ENCODE assay signal across 12 mouse cellular contexts in genomic region chr1:119322279-119322995, GRCm38 (mm10).
"Had no signal": no experiment of that assay in that cellular context is flagged by ENCODE, and none has a peak within 500 bp of the region (broad histone marks: within the 10 kb centered on the region; RNA-seq: fewer than 3 reads in every experiment).

No protein-coding gene starts in this region.

- H3K27me3 ChIP-seq: intestine, embryonic 15.5 days; limb, embryonic 12.5 days; liver, embryonic 13.5 days; midbrain, embryonic 15.5 days; neural tube, embryonic 12.5 days had no signal

- H3K27ac ChIP-seq: intestine, embryonic 15.5 days; layer of hippocampus, adult 2 months; limb, embryonic 12.5 days; liver, embryonic 13.5 days; midbrain, embryonic 15.5 days; neural tube, embryonic 12.5 days had no signal

- H3K4me2 ChIP-seq: intestine, embryonic 15.5 days; limb, embryonic 12.5 days; liver, embryonic 13.5 days; midbrain, embryonic 15.5 days; neural tube, embryonic 12.5 days had no signal

- H3K4me1 ChIP-seq: intestine, embryonic 15.5 days; limb, embryonic 12.5 days; liver, embryonic 13.5 days; midbrain, embryonic 15.5 days; neural tube, embryonic 12.5 days had no signal

- H3K4me3 ChIP-seq: intestine, embryonic 15.5 days; layer of hippocampus, adult 2 months; limb, embryonic 12.5 days; liver, embryonic 13.5 days; midbrain, embryonic 15.5 days; neural tube, embryonic 12.5 days had no signal

- H3K9me3 ChIP-seq: intestine, embryonic 15.5 days; limb, embryonic 12.5 days; liver, embryonic 13.5 days; midbrain, embryonic 15.5 days; neural tube, embryonic 12.5 days had no signal

- H3K36me3 ChIP-seq: intestine, embryonic 15.5 days; limb, embryonic 12.5 days; liver, embryonic 13.5 days; midbrain, embryonic 15.5 days; neural tube, embryonic 12.5 days had no signal

- DNase-seq: kidney, adult 9 months; kidney, postnatal 4 days; liver; liver, embryonic 13.5 days; liver, postnatal 0 days; thymus, adult 2 months; thymus, postnatal 25 days had no signal

- ATAC-seq: intestine, embryonic 15.5 days; liver, postnatal 0 days; midbrain, embryonic 15.5 days had no signal

- H3K9ac ChIP-seq: intestine, embryonic 15.5 days; limb, embryonic 12.5 days; liver, embryonic 13.5 days; liver, postnatal 0 days; midbrain, embryonic 15.5 days; neural tube, embryonic 12.5 days had no signal
